Mouse (Mus musculus) myocyte (in vitro differentiated cells): ENCODE results near the gene Lrmda. TPM values are rescaled to one million over a fixed set of nuclear protein-coding genes. Genes with fewer than 3 reads are reported as not detected.

Experiments used
- H3K27me3 ChIP-seq: one replicate; pipeline ENCODE4 v1.6.1; 2011; ENCODE audit not compliant: control insufficient read depth, insufficient read depth, insufficient read length
- H3K36me3 ChIP-seq: one replicate; pipeline ENCODE4 v1.6.1; 2011; ENCODE audit not compliant: control insufficient read depth, insufficient read depth
- H3K4me2 ChIP-seq: one replicate; pipeline ENCODE4 v1.6.1; 2011; ENCODE audit warnings: low read depth, control low read depth
- H3K4me3 ChIP-seq: one replicate; pipeline ENCODE4 v1.5.1; 2011; ENCODE audit warnings: mild to moderate bottlenecking, control low read depth, moderate library complexity
- H3K79me2 ChIP-seq: one replicate; pipeline ENCODE4 v1.6.1; 2011; ENCODE audit not compliant: control insufficient read depth, insufficient read depth
- H3ac ChIP-seq: one replicate; pipeline ENCODE4 v1.6.1; 2011; ENCODE audit not compliant: control insufficient read depth, insufficient read length
- CEBPB ChIP-seq: IDR thresholded peaks from 2 replicates; pipeline ENCODE4 v1.6.1; 2011; ENCODE audit warnings: mild to moderate bottlenecking, moderate library complexity; ENCODE audit not compliant: poor library complexity, insufficient read depth, severe bottlenecking
- E2F4 ChIP-seq: IDR thresholded peaks from one replicate; pipeline ENCODE4 v1.6.1; 2011; ENCODE audit warnings: mild to moderate bottlenecking, control low read depth, moderate library complexity; ENCODE audit not compliant: insufficient read depth
- MAX ChIP-seq: IDR thresholded peaks from one replicate; pipeline ENCODE4 v1.6.1; 2011; ENCODE audit warnings: low read depth, mild to moderate bottlenecking, control low read depth
- MYOD1 ChIP-seq, 3 experiments: IDR thresholded peaks; one replicate each; pipeline ENCODE4 v1.6.1; 2011; ENCODE audit warnings: control low read depth in 2 of 3, low read depth in 2 of 3, mild to moderate bottlenecking in 2 of 3, moderate library complexity in 1 of 3; ENCODE audit not compliant: insufficient read length in 2 of 3, control insufficient read depth in 1 of 3
- MYOG ChIP-seq, 3 experiments: IDR thresholded peaks; one replicate each; pipeline ENCODE4 v1.6.1; 2011; ENCODE audit warnings: control low read depth in 2 of 3, low read depth in 2 of 3, mild to moderate bottlenecking in 2 of 3; ENCODE audit not compliant: insufficient read length in 2 of 3, control insufficient read depth in 1 of 3, insufficient read depth in 1 of 3
- POLR2A ChIP-seq: IDR thresholded peaks from one replicate; pipeline ENCODE4 v1.6.1; 2011; ENCODE audit warnings: low read depth, mild to moderate bottlenecking, control low read depth, moderate library complexity; ENCODE audit not compliant: insufficient read length
- POLR2AphosphoS2 ChIP-seq: IDR thresholded peaks from one replicate; pipeline ENCODE4 v1.6.1; 2011; ENCODE audit warnings: low read depth, control low read depth; ENCODE audit not compliant: insufficient read length
- REST ChIP-seq: IDR thresholded peaks from one replicate; pipeline ENCODE4 v1.6.1; 2011; ENCODE audit warnings: mild to moderate bottlenecking, control low read depth, moderate library complexity; ENCODE audit not compliant: insufficient read depth, insufficient read length
- SRF ChIP-seq: IDR thresholded peaks from one replicate; pipeline ENCODE4 v1.6.1; 2011; ENCODE audit warnings: low read depth; ENCODE audit not compliant: control insufficient read depth, insufficient read length
- TCF12 ChIP-seq: IDR thresholded peaks from one replicate; pipeline ENCODE4 v1.6.1; 2011; ENCODE audit warnings: mild to moderate bottlenecking, control low read depth; ENCODE audit not compliant: poor library complexity, insufficient read depth, severe bottlenecking
- TCF3 ChIP-seq: IDR thresholded peaks from one replicate; pipeline ENCODE4 v1.6.1; 2011; ENCODE audit warnings: low read depth, control low read depth; ENCODE audit not compliant: insufficient read length
- USF1 ChIP-seq: IDR thresholded peaks from one replicate; pipeline ENCODE4 v1.6.1; 2011; ENCODE audit warnings: low read depth, mild to moderate bottlenecking, control low read depth, moderate library complexity
- polyA plus RNA-seq: library from polyadenylated mRNA; unstranded; fragments of >200 nt; fragmentation: generic; extraction: Trizol; gene quantifications from one replicate; pipeline ENCODE4 v1.2.1, GENCODE M21; 2012; ENCODE audit warnings: missing spikeins

Lrmda gene
- polyA plus RNA-seq, 1 experiment, result 1.9 TPM

- H3K4me2 ChIP-seq, result no peak overlapping the region
- H3K4me3 ChIP-seq, result no peak overlapping the region
- no peak overlapping the region for H3ac ChIP-seq
- H3K27me3 ChIP-seq, result no peaks in the 10 kb centered on the region
- no peak for TF ChIP-seq REST
- no peak for TF ChIP-seq SRF
- TF ChIP-seq POLR2AphosphoS2, result no peak
- TF ChIP-seq MYOD1 (IDR thresholded peaks at IDR 0.05; ENCODE audit: control insufficient read depth in 1 of 3, insufficient read length in 2 of 3, low read depth in 2 of 3), result no peak
- no peak for TF ChIP-seq USF1
- no peak for TF ChIP-seq CEBPB
- no peak for TF ChIP-seq E2F4
- no peak for TF ChIP-seq MAX
- no peak for TF ChIP-seq TCF3
- H3K36me3 ChIP-seq, result no peaks in the 10 kb centered on the region
- H3K79me2 ChIP-seq, result no peaks in the 10 kb centered on the region
These were observed 362.6 kb downstream of the Lrmda start for GRCm38 (mm10) chr14:22382101-22382500.

GRCm38 (mm10) chr14:22393616-22394015 is 374.1 kb downstream of the Lrmda start:
- H3K36me3 ChIP-seq, result no peaks in the 10 kb centered on the region
- no peak overlapping the region for H3K4me2 ChIP-seq
- H3ac ChIP-seq, result no peak overlapping the region
- no peaks in the 10 kb centered on the region for H3K27me3 ChIP-seq
- no peak for TF ChIP-seq MAX
- TF ChIP-seq REST, result no peak
- TF ChIP-seq TCF12, result no peak
- no peak for TF ChIP-seq POLR2AphosphoS2
- TF ChIP-seq MYOD1 (IDR thresholded peaks at IDR 0.05; ENCODE audit: control insufficient read depth in 1 of 3, insufficient read length in 2 of 3, low read depth in 2 of 3), result no peak
- TF ChIP-seq SRF, result no peak
- TF ChIP-seq USF1, result no peak
- TF ChIP-seq POLR2A, result no peak
- no peak for TF ChIP-seq CEBPB
- H3K4me3 ChIP-seq, result no peak overlapping the region
- H3K79me2 ChIP-seq, result no peaks in the 10 kb centered on the region

- Histone ChIP-seq H3ac (no peak overlapping the region), H3K27me3 (peaks cover 13% of the 10 kb centered on the region), H3K79me2 (no peaks in the 10 kb centered on the region), H3K4me2 (no peak overlapping the region), H3K36me3 (no peaks in the 10 kb centered on the region), H3K4me3 (no peak overlapping the region)
- TF ChIP-seq TCF12 (no peak), E2F4 (no peak), MYOD1 (IDR thresholded peaks at IDR 0.05; ENCODE audit: control insufficient read depth in 1 of 3, insufficient read length in 2 of 3, low read depth in 2 of 3) (no peak), CEBPB (no peak), POLR2A (no peak), POLR2AphosphoS2 (no peak), REST (no peak), TCF3 (no peak), MYOG (IDR thresholded peaks at IDR 0.05; ENCODE audit: control insufficient read depth in 1 of 3, insufficient read depth in 1 of 3, insufficient read length in 2 of 3, low read depth in 2 of 3) (no peak)
These were observed 382.9 kb downstream of the Lrmda start for GRCm38 (mm10) chr14:22402411-22402810.

GRCm38 (mm10) chr14:22406623-22407022 is 387.1 kb downstream of the Lrmda start:
- Histone ChIP-seq H3K4me3 (no peak overlapping the region), H3K36me3 (no peaks in the 10 kb centered on the region), H3ac (no peak overlapping the region), H3K79me2 (no peaks in the 10 kb centered on the region), H3K27me3 (peaks cover 18% of the 10 kb centered on the region), H3K4me2 (no peak overlapping the region)
- no peak for TF ChIP-seq SRF
- no peak for TF ChIP-seq TCF12
- no peak for TF ChIP-seq MYOD1 (IDR thresholded peaks at IDR 0.05; ENCODE audit: control insufficient read depth in 1 of 3, insufficient read length in 2 of 3, low read depth in 2 of 3)
- TF ChIP-seq MYOG (IDR thresholded peaks at IDR 0.05; ENCODE audit: control insufficient read depth in 1 of 3, insufficient read depth in 1 of 3, insufficient read length in 2 of 3, low read depth in 2 of 3), result no peak
- no peak for TF ChIP-seq MAX
- TF ChIP-seq POLR2AphosphoS2, result no peak
- TF ChIP-seq POLR2A, result no peak
- no peak for TF ChIP-seq TCF3

GRCm38 (mm10) chr14:22410826-22411225 is 391.3 kb downstream of the Lrmda start:
- H3K79me2 ChIP-seq, result no peaks in the 10 kb centered on the region
- H3ac ChIP-seq, result no peak overlapping the region
- no peaks in the 10 kb centered on the region for H3K36me3 ChIP-seq
- peaks cover 7% of the 10 kb centered on the region for H3K27me3 ChIP-seq
- H3K4me2 ChIP-seq, result no peak overlapping the region
- TF ChIP-seq E2F4, result no peak
- no peak for TF ChIP-seq POLR2AphosphoS2
- no peak for TF ChIP-seq MYOG (IDR thresholded peaks at IDR 0.05; ENCODE audit: control insufficient read depth in 1 of 3, insufficient read depth in 1 of 3, insufficient read length in 2 of 3, low read depth in 2 of 3)
- no peak for TF ChIP-seq REST
- no peak for TF ChIP-seq POLR2A
- no peak for TF ChIP-seq SRF
- no peak for TF ChIP-seq CEBPB
- TF ChIP-seq TCF3, result no peak
- TF ChIP-seq MYOD1 (IDR thresholded peaks at IDR 0.05; ENCODE audit: control insufficient read depth in 1 of 3, insufficient read length in 2 of 3, low read depth in 2 of 3), result no peak
- H3K4me3 ChIP-seq, result no peak overlapping the region
